ENCODE assay signal across 7 mouse cellular contexts in the genomic region with DNA sequence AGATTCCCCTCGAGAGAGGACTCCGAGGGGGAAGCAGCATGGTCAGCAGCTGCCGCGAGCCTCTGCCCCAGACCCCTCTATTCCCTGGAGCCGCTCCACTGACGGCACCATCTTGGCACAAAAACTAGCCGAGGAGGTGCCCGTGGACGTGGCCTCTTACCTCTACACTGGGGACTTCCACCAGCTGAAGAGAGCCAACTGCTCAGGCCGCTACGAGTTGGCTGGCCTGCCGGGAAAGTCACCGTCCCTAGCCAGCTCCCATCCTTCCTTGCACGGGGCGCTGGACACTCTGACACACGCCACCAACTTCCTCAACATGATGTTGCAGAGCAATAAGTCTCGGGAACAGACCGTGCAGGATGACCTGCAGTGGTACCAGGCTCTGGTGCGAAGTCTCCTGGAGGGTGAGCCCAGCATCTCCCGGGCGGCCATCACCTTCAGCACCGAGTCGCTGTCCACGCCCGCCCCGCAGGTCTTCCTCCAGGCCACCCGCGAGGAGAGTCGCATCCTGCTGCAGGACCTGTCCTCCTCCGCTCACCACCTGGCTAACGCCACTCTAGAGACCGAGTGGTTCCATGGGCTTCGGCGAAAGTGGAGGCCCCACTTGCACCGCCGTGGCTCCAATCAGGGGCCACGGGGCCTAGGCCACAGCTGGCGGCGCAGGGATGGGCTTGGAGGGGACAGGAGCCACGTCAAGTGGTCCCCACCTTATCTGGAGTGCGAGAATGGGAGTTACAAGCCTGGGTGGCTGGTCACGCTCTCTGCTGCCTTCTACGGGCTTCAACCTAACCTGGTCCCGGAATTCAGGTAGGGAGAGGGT. TPM values are rescaled to one million over a fixed set of nuclear protein-coding genes. Genes with fewer than 3 reads are reported as not detected.
DNase-seq lines count a peak whose midpoint lies in the region; ATAC-seq and TF ChIP-seq lines count a peak whose summit lies in the region.

No protein-coding gene starts in this region.

- H3K4me2 ChIP-seq in neural tube, embryonic 15.5 days, result peak overlapping the region; percentile 74

- TF ChIP-seq POLR2A in cerebellum, adult 2 months (IDR thresholded peaks at IDR 0.05; ENCODE audit: borderline replicate concordance, insufficient read depth, low read length), result 0 out of 2 replicates have a peak, but pooled peaks have one; percentile 10

- no peaks in the 10 kb centered on the region for H3K9me3 ChIP-seq in forebrain, embryonic 10.5 days
- no peaks in the 10 kb centered on the region for H3K9me3 ChIP-seq in neural tube, embryonic 15.5 days (replicated peaks)

- peak; percentile 5 to 24 for DNase-seq in layer of hippocampus, adult 18-20 months (ENCODE audit: low spot score in 2 of 2)
- no peak for DNase-seq in layer of hippocampus, adult 9-11 months
- peak; percentile 67 to 75 for DNase-seq in cerebellum, adult 2 months
- DNase-seq in forebrain, embryonic 10.5 days (ENCODE audit: extremely low spot score, low spot score), result peak; percentile 17
- DNase-seq in layer of hippocampus, adult 8-10 months (ENCODE audit: low spot score in 2 of 2), result peak; percentile 6 to 12
- no peak for DNase-seq in thymus, postnatal 14 days

- no peaks in the 10 kb centered on the region for H3K4me1 ChIP-seq in cerebellum, adult 2 months (ENCODE audit: control insufficient read depth, insufficient read depth, low read length)
- peaks cover 16% of the 10 kb centered on the region for H3K4me1 ChIP-seq in forebrain, embryonic 10.5 days
- peaks cover 29% of the 10 kb centered on the region for H3K4me1 ChIP-seq in neural tube, embryonic 15.5 days

- no peaks in the 10 kb centered on the region for H3K36me3 ChIP-seq in forebrain, embryonic 10.5 days (replicated peaks)
- H3K36me3 ChIP-seq in neural tube, embryonic 15.5 days, result no peaks in the 10 kb centered on the region

- H3K9ac ChIP-seq in neural tube, embryonic 15.5 days (replicated peaks), result peak overlapping the region; percentile 59

- peak; percentile 26; the same call in 1 of the 2 replicates for ATAC-seq in neural tube, embryonic 15.5 days (ENCODE audit: low FRiP score)

- H3K4me3 ChIP-seq in cerebellum, adult 2 months (replicated peaks; ENCODE audit: insufficient read depth, low read depth, low read length), result peak overlapping the region; percentile 91
- H3K4me3 ChIP-seq in forebrain, embryonic 10.5 days, result peak overlapping the region; percentile 60
- H3K4me3 ChIP-seq in neural tube, embryonic 15.5 days (replicated peaks), result peak overlapping the region; percentile 62

- H3K27me3 ChIP-seq in cerebellum, adult 2 months (ENCODE audit: control insufficient read depth, insufficient read depth, low read length), result no peaks in the 10 kb centered on the region
- H3K27me3 ChIP-seq in forebrain, embryonic 10.5 days (ENCODE audit: poor library complexity, severe bottlenecking), result peaks cover 32% of the 10 kb centered on the region
- H3K27me3 ChIP-seq in neural tube, embryonic 15.5 days (replicated peaks), result peaks cover 11% of the 10 kb centered on the region

- TF ChIP-seq CTCF in cerebellum, adult 2 months (IDR thresholded peaks at IDR 0.05; ENCODE audit: borderline replicate concordance, insufficient read depth, low read depth, low read length), result no peak; the same call in 1 of the 2 replicates

- WGBS in cerebellum, adult 2 months, result 4% methylated on average over 44 of the region's 44 CpGs
- WGBS in forebrain, embryonic 10.5 days, result 15% methylated on average over 44 of the region's 44 CpGs
- 16% methylated on average over 44 of the region's 44 CpGs for WGBS in neural tube, embryonic 15.5 days

- H3K27ac ChIP-seq in cerebellum, adult 2 months (ENCODE audit: insufficient read depth, low read length), result peak overlapping the region; percentile 81
- no peak overlapping the region for H3K27ac ChIP-seq in forebrain, embryonic 10.5 days
- no peak overlapping the region for H3K27ac ChIP-seq in neural tube, embryonic 15.5 days (replicated peaks)

RNA-seq across cellular contexts. Expression of a gene that starts 1.2 kb away (rescaled TPM):
- 10 to 100 TPM; 70.6 to 71.4 TPM for total RNA-seq in layer of hippocampus, adult 18-20 months (2021)
- 48.2 and 52.6 TPM in 2 replicates for polyA plus RNA-seq in cerebellum, adult 2 months (2012; rRNA removed)
- 0.05 and 0.06 TPM in 2 replicates for polyA plus RNA-seq in forebrain, embryonic 10.5 days (2016; fragmentation: Nextera tagmentation; extraction: Ambion mirVana)
- total RNA-seq in layer of hippocampus, adult 8-10 months (2022), result 10 to 100 TPM; 65.3 to 79.9 (median 71.4) TPM
- polyA plus RNA-seq in neural tube, embryonic 15.5 days (2015; fragmentation: Nextera tagmentation; extraction: Ambion mirVana), result 3.8 and 4.8 TPM in 2 replicates

Comparison
In these comparisons a context has a peak if more than half of its experiments do, and no peak if none do; other contexts are left out.
1. DNase-seq: peak in layer of hippocampus, adult 18-20 months (2 of 2), cerebellum, adult 2 months (2 of 2), forebrain, embryonic 10.5 days (single experiment) and layer of hippocampus, adult 8-10 months (2 of 2); none in layer of hippocampus, adult 9-11 months (single experiment) and thymus, postnatal 14 days (single experiment).
2. Peak in every context shown above with its lines, with median percentiles within 50 percentile points of each other: H3K4me3 ChIP-seq.